Mouse (Mus musculus) embryonic facial prominence, embryonic 11.5 days (tissue): ENCODE data around the gene Rsph1. TPM values are rescaled to one million over a fixed set of nuclear protein-coding genes. Genes with fewer than 3 reads are reported as not detected.

Source experiments
- ATAC-seq: fragments of 200-750 bp; cut with Nextera tagmentation; replicated peaks from 2 replicates; pipeline ENCODE4 v1.8.0; 2017; ENCODE audit warnings: low read depth; ENCODE audit not compliant: insufficient number of reproducible peaks, low FRiP score, low TSS enrichment
- DNase-seq: peaks from one replicate; pipeline ENCODE4 v3.0.0-alpha.2; 2015; ENCODE audit warnings: low spot score
- H3K27ac ChIP-seq: fragments of 300-500 bp; sonication (generic); replicated peaks from 2 replicates; pipeline ENCODE4 v1.5.1; 2014; ENCODE audit warnings: mild to moderate bottlenecking, low read depth, low read length, control low read depth
- H3K27me3 ChIP-seq: fragments of 300-500 bp; sonication (generic); 2 replicates; pipeline ENCODE4 v1.6.1; 2014; ENCODE audit warnings: mild to moderate bottlenecking, low read length, moderate library complexity, mixed read lengths; ENCODE audit not compliant: control insufficient read depth, insufficient read depth
- H3K36me3 ChIP-seq: fragments of 300-500 bp; sonication (generic); replicated peaks from 2 replicates; pipeline ENCODE4 v1.6.1; 2014; ENCODE audit warnings: low read depth, mild to moderate bottlenecking, low read length, moderate library complexity, mixed read lengths; ENCODE audit not compliant: control insufficient read depth, insufficient read depth
- H3K4me1 ChIP-seq: fragments of 300-500 bp; sonication (generic); 2 replicates; pipeline ENCODE4 v1.6.1; 2014; ENCODE audit warnings: low read length, mixed read lengths; ENCODE audit not compliant: control insufficient read depth, insufficient read depth
- H3K4me2 ChIP-seq: fragments of 300-500 bp; sonication (generic); 2 replicates; pipeline ENCODE4 v1.6.1; 2014; ENCODE audit warnings: low read depth, mild to moderate bottlenecking, control low read depth, low read length, moderate library complexity
- H3K4me3 ChIP-seq: fragments of 300-500 bp; sonication (generic); 2 replicates; pipeline ENCODE4 v1.5.1; 2014; ENCODE audit warnings: low read depth, low read length, control low read depth
- H3K9ac ChIP-seq: fragments of 300-500 bp; sonication (generic); replicated peaks from 2 replicates; pipeline ENCODE4 v1.6.1; 2014; ENCODE audit warnings: mild to moderate bottlenecking, control low read depth, low read length
- H3K9me3 ChIP-seq: fragments of 300-500 bp; sonication (generic); replicated peaks from 2 replicates; pipeline ENCODE4 v1.6.1; 2016; ENCODE audit warnings: mild to moderate bottlenecking, low read length, inconsistent platforms, mixed read lengths; ENCODE audit not compliant: control insufficient read depth
- WGBS: fragments of 180-500 bp; shearing (Covaris S2); extraction: QIAGEN DNeasy Blood & Tissue Kit; methylation state at CpG from one replicate; pipeline ENCODE4 v1.1.7; 2014; 5-methylcytosine and 5-hydroxymethylcytosine counted together
- polyA plus RNA-seq: library from polyadenylated mRNA; unstranded; fragments of >200 nt; fragmentation: Nextera tagmentation; extraction: Ambion mirVana; gene quantifications from 2 replicates; pipeline ENCODE4 v1.2.1, GENCODE M21; 2014

Gene Rsph1
- 0.66 and 0.76 TPM in 2 replicates for polyA plus RNA-seq

GRCm38 (mm10) chr17:31276922-31277918 is at the start of gene Rsph1:
TSS of gene Rsph1 (minus strand) at chr17:31277383.
- Histone ChIP-seq H3K27ac (no peak within 1 kb of the TSS), H3K27me3 (no peaks in the 10 kb centered on the region), H3K9me3 (no peaks in the 10 kb centered on the region), H3K4me2 (peak within 1 kb of the TSS; percentile 91), H3K36me3 (no peaks in the 10 kb centered on the region), H3K4me3 (peak within 1 kb of the TSS; percentile 41), H3K9ac (peak within 1 kb of the TSS; percentile 56), H3K4me1 (no peaks in the 10 kb centered on the region)
- ATAC-seq, result peak; percentile 81
- peak; percentile 92 for DNase-seq
- 9% methylated on average over 44 of the region's 44 CpGs for WGBS

GRCm38 (mm10) chr17:31326220-31326852 is 49.2 kb upstream of the Rsph1 start:
- DNase-seq, result no peak
- WGBS, result 36% methylated on average over 9 of the region's 9 CpGs
- H3K27ac ChIP-seq, result no peak overlapping the region

GRCm38 (mm10) chr17:31325451-31326219 is 48.5 kb upstream of the Rsph1 start:
- ATAC-seq (no peak), DNase-seq (peak; percentile 74)
- Histone ChIP-seq H3K4me2 (no peak overlapping the region), H3K36me3 (no peaks in the 10 kb centered on the region), H3K27ac (no peak overlapping the region), H3K9ac (no peak overlapping the region), H3K27me3 (no peaks in the 10 kb centered on the region), H3K9me3 (no peaks in the 10 kb centered on the region), H3K4me3 (no peak overlapping the region), H3K4me1 (no peaks in the 10 kb centered on the region)
- 71% methylated on average over 13 of the region's 13 CpGs for WGBS

More at GRCm38 (mm10) chr17:31326220-31326852, 49.2 kb upstream of the Rsph1 start:
- Histone ChIP-seq H3K9ac (no peak overlapping the region), H3K9me3 (no peaks in the 10 kb centered on the region), H3K27me3 (no peaks in the 10 kb centered on the region), H3K4me3 (no peak overlapping the region), H3K4me2 (no peak overlapping the region), H3K36me3 (no peaks in the 10 kb centered on the region), H3K4me1 (no peaks in the 10 kb centered on the region)
- no peak for ATAC-seq

- no peak for ATAC-seq
- H3K36me3 ChIP-seq, result no peaks in the 10 kb centered on the region
- no peak for DNase-seq
- H3K9ac ChIP-seq, result no peak overlapping the region
- no peaks in the 10 kb centered on the region for H3K4me1 ChIP-seq
- H3K4me2 ChIP-seq, result no peak overlapping the region
- no peak overlapping the region for H3K27ac ChIP-seq
- H3K4me3 ChIP-seq, result no peak overlapping the region
- H3K9me3 ChIP-seq, result no peaks in the 10 kb centered on the region
- WGBS, result 97% methylated on average over 8 of the region's 8 CpGs
- no peaks in the 10 kb centered on the region for H3K27me3 ChIP-seq
Measured at GRCm38 (mm10) chr17:31324227-31324626, 47.0 kb upstream of the Rsph1 start.

GRCm38 (mm10) chr17:31323379-31323778 is 46.2 kb upstream of the Rsph1 start:
- no peaks in the 10 kb centered on the region for H3K4me1 ChIP-seq
- H3K9ac ChIP-seq, result no peak overlapping the region

GRCm38 (mm10) chr17:31322446-31322845 is 45.3 kb upstream of the Rsph1 start:
- 92% methylated on average over 4 of the region's 4 CpGs for WGBS
- DNase-seq (no peak), ATAC-seq (no peak)
- Histone ChIP-seq H3K4me1 (no peaks in the 10 kb centered on the region), H3K4me3 (no peak overlapping the region), H3K27ac (no peak overlapping the region), H3K27me3 (no peaks in the 10 kb centered on the region), H3K9me3 (no peaks in the 10 kb centered on the region), H3K9ac (no peak overlapping the region), H3K36me3 (no peaks in the 10 kb centered on the region), H3K4me2 (no peak overlapping the region)

More at GRCm38 (mm10) chr17:31323379-31323778, 46.2 kb upstream of the Rsph1 start:
- DNase-seq (no peak), ATAC-seq (no peak)
- Histone ChIP-seq H3K36me3 (no peaks in the 10 kb centered on the region), H3K27me3 (no peaks in the 10 kb centered on the region), H3K27ac (no peak overlapping the region), H3K9me3 (no peaks in the 10 kb centered on the region), H3K4me2 (no peak overlapping the region), H3K4me3 (no peak overlapping the region)
- WGBS, result 87% methylated on average over 4 of the region's 4 CpGs

- no peak for ATAC-seq
- WGBS, result 75% methylated on average over 12 of the region's 12 CpGs
- H3K4me2 ChIP-seq, result no peak overlapping the region
- H3K9me3 ChIP-seq, result no peaks in the 10 kb centered on the region
- no peak for DNase-seq
- no peaks in the 10 kb centered on the region for H3K27me3 ChIP-seq
- no peak overlapping the region for H3K9ac ChIP-seq
- no peak overlapping the region for H3K27ac ChIP-seq
- H3K4me3 ChIP-seq, result no peak overlapping the region
- H3K36me3 ChIP-seq, result no peaks in the 10 kb centered on the region
- H3K4me1 ChIP-seq, result no peaks in the 10 kb centered on the region
Measured at GRCm38 (mm10) chr17:31321425-31321824, 44.2 kb upstream of the Rsph1 start.
